Mouse (Mus musculus) monocyte, adult 5-6 weeks (primary cell): Measurements from ENCODE around the gene M6pr. TPM values are rescaled to one million over a fixed set of nuclear protein-coding genes. Genes with fewer than 3 reads are reported as not detected.
A peak's percentile ranks its signal among the peaks of the same experiment; 100 is the strongest.
"Not testable (repeated sequence)": the region's sequence is repeated elsewhere in the genome, so short reads cannot be mapped to it uniquely, and the experiment has no call there.

Experiments
- ATAC-seq: fragments of 153-309, 156-312 bp; replicated peaks from 2 replicates; pipeline ENCODE4 v1.8.0; 2017; ENCODE audit warnings: mild to moderate bottlenecking; ENCODE audit not compliant: low TSS enrichment, insufficient number of reproducible peaks, severe bottlenecking, poor library complexity, low FRiP score
- total RNA-seq: library from RNA; stranded (forward); fragments of 200-1000, 200-491, 200-594 nt; gene quantifications from 3 replicates; pipeline ENCODE4 v1.2.3, GENCODE M21; 2017

M6pr gene
- total RNA-seq, 1 experiment from 2014 or later, result 422 TPM

- no peak for ATAC-seq
Observed at GRCm38 (mm10) chr6:122337546-122337945, 29.0 kb downstream of the M6pr start.

GRCm38 (mm10) chr6:122339047-122339647 is 30.6 kb downstream of the M6pr start:
- ATAC-seq, result peak; percentile 59

GRCm38 (mm10) chr6:122339648-122340341 is 31.3 kb downstream of the M6pr start:
- ATAC-seq, result 0 out of 2 replicates have a peak, but pooled peaks have one; percentile 44

GRCm38 (mm10) chr6:122340349-122341000 is 32.0 kb downstream of the M6pr start, which contains the start of gene Phc1:
TSS of gene Phc1 (minus strand) at chr6:122340561.
- ATAC-seq, result peak; percentile 48; the same call in 1 of the 2 replicates

- no peak for ATAC-seq
Observed at GRCm38 (mm10) chr6:122341038-122341810, 32.7 kb downstream of the M6pr start.

- no peak for ATAC-seq
Observed at GRCm38 (mm10) chr6:122342125-122342524, 33.6 kb downstream of the M6pr start.

- ATAC-seq, result no peak
Observed at GRCm38 (mm10) chr6:122343719-122344118, 35.2 kb downstream of the M6pr start.

GRCm38 (mm10) chr6:122344386-122345116 is 36.0 kb downstream of the M6pr start:
- no peak for ATAC-seq

- no peak for ATAC-seq
Observed at GRCm38 (mm10) chr6:122345731-122346130, 37.2 kb downstream of the M6pr start.

GRCm38 (mm10) chr6:122346399-122346798 is 37.9 kb downstream of the M6pr start:
- ATAC-seq, result no peak

GRCm38 (mm10) chr6:122347326-122347725 is 38.8 kb downstream of the M6pr start:
- ATAC-seq, result not testable (repeated sequence)

GRCm38 (mm10) chr6:122355909-122356308 is 47.4 kb downstream of the M6pr start:
- ATAC-seq, result no peak

- no peak for ATAC-seq
Observed at GRCm38 (mm10) chr6:122357089-122357488, 48.6 kb downstream of the M6pr start.

GRCm38 (mm10) chr6:122365706-122366105 is 57.2 kb downstream of the M6pr start:
- ATAC-seq, result no peak

- ATAC-seq, result no peak
Observed at GRCm38 (mm10) chr6:122366287-122366686, 57.8 kb downstream of the M6pr start.

- no peak for ATAC-seq
Observed at GRCm38 (mm10) chr6:122366976-122367375, 58.5 kb downstream of the M6pr start.
